Mouse (Mus musculus) gastrocnemius, adult 2 months (tissue): ENCODE data around the gene Cx3cl1. TPM values are rescaled to one million over a fixed set of nuclear protein-coding genes. Genes with fewer than 3 reads are reported as not detected.

Source experiments
- DNase-seq: peaks from one replicate; pipeline ENCODE4 v3.0.0; 2022
- H3K27ac ChIP-seq: fragments of 200-600 bp; 2 replicates; pipeline ENCODE4 v1.8.1; 2022; ENCODE audit warnings: mild to moderate bottlenecking
- H3K4me3 ChIP-seq: fragments of 200-600 bp; 2 replicates; pipeline ENCODE4 v1.8.1; 2022; ENCODE audit warnings: mild to moderate bottlenecking, moderate library complexity
- CTCF ChIP-seq: fragments of 200-600 bp; IDR thresholded peaks from 2 replicates; pipeline ENCODE4 v1.8.1; 2022; ENCODE audit warnings: antibody characterized with exemption, mild to moderate bottlenecking, moderate library complexity
- intact Hi-C: fragments of 180-260 bp; cut with DNase I; formaldehyde crosslinking; loops from one replicate; pipeline ENCODE4 v1.15.1; 2025
- long read RNA-seq, 2 experiments: library from polyadenylated mRNA; stranded (forward); transcript quantifications; one replicate each; pipeline ENCODE4 v2.0.0; 2021
- total RNA-seq, 2 experiments: library from RNA; stranded (reverse); gene quantifications; 2 replicates each; pipeline ENCODE4 v1.2.3; 2021

Gene Cx3cl1
- total RNA-seq: 1 to 10 TPM in 1 of 2 experiments, under 1 TPM in 1; 0.36 to 1.0 TPM
- long read RNA-seq, experiment 1, partial matches to known transcripts: 0 of 4 reads
- long read RNA-seq, experiment 1, other reads (novel, unspliced or antisense): 3 of 4 reads
- long read RNA-seq, experiment 2, partial matches to known transcripts: 0 of 2 reads
- long read RNA-seq, experiment 2, other reads (novel, unspliced or antisense): 0 of 2 reads

GRCm38 (mm10) chr8:94771941-94772670, at the start of gene Cx3cl1:
Gene Cx3cl1 (plus strand): TSS chr8:94772009.
- DNase-seq: peak; percentile 79
- Histone ChIP-seq H3K27ac (peak within 1 kb of the TSS; percentile 76), H3K4me3 (peak within 1 kb of the TSS; percentile 81)
- intact Hi-C loops: no loop called here
- TF ChIP-seq CTCF: no peak

- intact Hi-C loops: no loop called here
- no peak overlapping the region for H3K4me3 ChIP-seq
- no peak for DNase-seq
- no peak overlapping the region for H3K27ac ChIP-seq
- TF ChIP-seq CTCF: no peak
Observed at GRCm38 (mm10) chr8:94725998-94726397, 45.8 kb upstream of the Cx3cl1 start.

GRCm38 (mm10) chr8:94729301-94729700, 42.5 kb upstream of the Cx3cl1 start:
- intact Hi-C loops: no loop called here
- H3K27ac ChIP-seq: no peak overlapping the region
- no peak for TF ChIP-seq CTCF
- DNase-seq: no peak
- H3K4me3 ChIP-seq: no peak overlapping the region

GRCm38 (mm10) chr8:94733821-94734465, 37.9 kb upstream of the Cx3cl1 start:
- Histone ChIP-seq H3K27ac (no peak overlapping the region), H3K4me3 (no peak overlapping the region)
- intact Hi-C loops: no loop called here
- DNase-seq: no peak
- no peak for TF ChIP-seq CTCF

- DNase-seq: no peak
- TF ChIP-seq CTCF: no peak
- no peak overlapping the region for H3K4me3 ChIP-seq
- intact Hi-C loops: no loop called here
- no peak overlapping the region for H3K27ac ChIP-seq
Observed at GRCm38 (mm10) chr8:94734735-94735350, 37.0 kb upstream of the Cx3cl1 start.

GRCm38 (mm10) chr8:94735426-94736094, 36.2 kb upstream of the Cx3cl1 start:
- Histone ChIP-seq H3K4me3 (peak overlapping the region; percentile 25), H3K27ac (peak overlapping the region; percentile 24; the same call in 1 of the 2 replicates)
- no peak for TF ChIP-seq CTCF
- intact Hi-C loops: no loop called here
- no peak for DNase-seq

GRCm38 (mm10) chr8:94739829-94740228, 32.0 kb upstream of the Cx3cl1 start:
- intact Hi-C loops: no loop called here
- Histone ChIP-seq H3K4me3 (no peak overlapping the region), H3K27ac (no peak overlapping the region)
- no peak for DNase-seq
- no peak for TF ChIP-seq CTCF

- no peak for DNase-seq
- H3K27ac ChIP-seq: no peak overlapping the region
- TF ChIP-seq CTCF: no peak
- intact Hi-C loops: no loop called here
- H3K4me3 ChIP-seq: no peak overlapping the region
Observed at GRCm38 (mm10) chr8:94740591-94740990, 31.2 kb upstream of the Cx3cl1 start.

GRCm38 (mm10) chr8:94741726-94742125, 30.1 kb upstream of the Cx3cl1 start:
- no peak for TF ChIP-seq CTCF
- Histone ChIP-seq H3K4me3 (no peak overlapping the region), H3K27ac (no peak overlapping the region)
- intact Hi-C loops: no loop called here
- DNase-seq: no peak

GRCm38 (mm10) chr8:94744484-94744883, 27.3 kb upstream of the Cx3cl1 start:
- Histone ChIP-seq H3K27ac (no peak overlapping the region), H3K4me3 (no peak overlapping the region)
- TF ChIP-seq CTCF: no peak
- intact Hi-C loops: no loop called here
- DNase-seq: no peak

GRCm38 (mm10) chr8:94744972-94745371, 26.8 kb upstream of the Cx3cl1 start:
- intact Hi-C loops: no loop called here
- Histone ChIP-seq H3K27ac (no peak overlapping the region), H3K4me3 (no peak overlapping the region)
- no peak for TF ChIP-seq CTCF
- DNase-seq: no peak

- no peak within 1 kb of the TSS for H3K4me3 ChIP-seq
- intact Hi-C loops: no loop called here
- TF ChIP-seq CTCF: no peak
- no peak for DNase-seq
- H3K27ac ChIP-seq: no peak within 1 kb of the TSS
Observed at GRCm38 (mm10) chr8:94745476-94746184, 26.2 kb upstream of the Cx3cl1 start, which contains the start of gene Ccl22. Gene Ccl22 (plus strand): TSS chr8:94745590.
